Mouse (Mus musculus) testis, adult 2 months (tissue): Measurements from ENCODE around the gene Hoxd3. TPM values are rescaled to one million over a fixed set of nuclear protein-coding genes. Genes with fewer than 3 reads are reported as not detected.

Source experiments
- H3K27ac ChIP-seq: fragments of 200-500 bp; 2 replicates; pipeline ENCODE4 v1.5.1; 2012; ENCODE audit warnings: low read depth, low read length; ENCODE audit not compliant: control insufficient read depth, insufficient read depth
- H3K27me3 ChIP-seq: fragments of 200-500 bp; 2 replicates; pipeline ENCODE4 v1.6.1; 2012; ENCODE audit warnings: mild to moderate bottlenecking, low read length, moderate library complexity; ENCODE audit not compliant: control insufficient read depth, insufficient read depth
- H3K36me3 ChIP-seq: fragments of 200-500 bp; 2 replicates; pipeline ENCODE4 v1.6.1; 2012; ENCODE audit warnings: mild to moderate bottlenecking, low read length; ENCODE audit not compliant: control insufficient read depth, insufficient read depth
- H3K4me1 ChIP-seq: fragments of 200-500 bp; 2 replicates; pipeline ENCODE4 v1.6.1; 2012; ENCODE audit warnings: low read length; ENCODE audit not compliant: control insufficient read depth, insufficient read depth
- H3K4me3 ChIP-seq: fragments of 200-500 bp; 2 replicates; pipeline ENCODE4 v1.5.1; 2012; ENCODE audit warnings: low read depth, mild to moderate bottlenecking, low read length, moderate library complexity, mixed read lengths; ENCODE audit not compliant: control insufficient read depth
- CTCF ChIP-seq: fragments of 200-500 bp; IDR thresholded peaks from 2 replicates; pipeline ENCODE4 v1.5.1; 2012; ENCODE audit warnings: low read depth, mild to moderate bottlenecking, inconsistent platforms, low read length, moderate library complexity; ENCODE audit not compliant: control insufficient read depth, insufficient read depth, insufficient replicate concordance
- POLR2A ChIP-seq: fragments of 200-500 bp; IDR thresholded peaks from 2 replicates; pipeline ENCODE4 v1.6.1; 2012; ENCODE audit warnings: low read depth, mild to moderate bottlenecking, inconsistent platforms, low read length, moderate library complexity; ENCODE audit not compliant: control insufficient read depth
- polyA plus RNA-seq: library from polyadenylated mRNA; depleted of rRNA; stranded (reverse); fragments of >200 nt; gene quantifications from 2 replicates; pipeline ENCODE4 v1.2.3, GENCODE M21; 2012

Gene Hoxd3
- polyA plus RNA-seq, 1 experiment: 0.48 TPM

DNA sequence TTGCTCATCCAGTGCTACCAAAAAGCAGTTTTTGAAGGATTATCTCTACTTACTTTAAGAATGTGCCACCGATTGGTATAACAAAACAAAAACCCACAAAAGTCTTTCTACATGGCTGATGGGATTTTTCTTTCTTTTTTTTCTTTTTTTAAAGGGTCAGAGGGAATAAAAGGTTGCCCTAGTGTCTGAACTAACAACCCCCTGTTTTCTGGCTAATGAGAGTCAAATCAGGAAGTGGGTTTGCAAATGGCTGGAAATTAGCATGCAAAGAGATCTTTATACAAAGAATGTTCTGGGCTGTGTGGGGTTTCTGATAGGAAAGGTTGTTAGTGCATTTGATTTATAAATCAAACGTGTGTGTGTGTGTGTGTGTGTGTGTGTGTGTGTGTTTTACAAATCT, 8.7 kb downstream of the Hoxd3 start:
- Histone ChIP-seq H3K27me3 (no peaks in the 10 kb centered on the region), H3K36me3 (no peaks in the 10 kb centered on the region), H3K4me3 (no peak overlapping the region), H3K27ac (no peak overlapping the region), H3K4me1 (peaks cover 20% of the 10 kb centered on the region)
- TF ChIP-seq POLR2A (no peak), CTCF (no peak)

DNA sequence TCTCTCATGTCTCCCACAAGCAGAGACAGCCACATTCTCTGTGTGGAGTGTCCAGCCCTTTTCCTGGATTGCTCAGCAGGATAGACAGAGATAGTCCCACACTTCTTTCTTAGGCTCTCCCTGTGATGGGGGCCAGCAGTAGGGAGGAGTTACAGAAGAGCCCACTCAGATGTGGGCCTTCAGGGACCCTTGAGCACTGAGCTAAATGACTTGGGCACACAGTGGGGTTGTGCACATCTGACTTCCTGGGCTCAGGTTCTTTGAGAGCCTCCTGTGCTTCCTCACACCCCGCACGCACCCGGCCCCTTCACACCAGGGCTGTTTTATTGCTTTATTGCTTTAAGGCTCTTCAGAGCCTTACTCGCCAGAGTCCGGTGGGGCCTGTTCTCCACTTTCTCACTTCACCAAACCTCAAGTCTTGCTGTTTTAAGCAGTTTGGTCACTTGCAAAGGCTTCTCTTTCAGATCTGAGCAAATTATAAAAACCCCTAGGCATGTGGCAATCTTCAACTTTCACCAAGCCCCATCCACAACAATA, 9.3 kb downstream of the Hoxd3 start:
- Histone ChIP-seq H3K27me3 (no peaks in the 10 kb centered on the region), H3K36me3 (no peaks in the 10 kb centered on the region), H3K27ac (no peak overlapping the region), H3K4me3 (no peak overlapping the region), H3K4me1 (peaks cover 14% of the 10 kb centered on the region)
- TF ChIP-seq CTCF (no peak), POLR2A (no peak)

DNA sequence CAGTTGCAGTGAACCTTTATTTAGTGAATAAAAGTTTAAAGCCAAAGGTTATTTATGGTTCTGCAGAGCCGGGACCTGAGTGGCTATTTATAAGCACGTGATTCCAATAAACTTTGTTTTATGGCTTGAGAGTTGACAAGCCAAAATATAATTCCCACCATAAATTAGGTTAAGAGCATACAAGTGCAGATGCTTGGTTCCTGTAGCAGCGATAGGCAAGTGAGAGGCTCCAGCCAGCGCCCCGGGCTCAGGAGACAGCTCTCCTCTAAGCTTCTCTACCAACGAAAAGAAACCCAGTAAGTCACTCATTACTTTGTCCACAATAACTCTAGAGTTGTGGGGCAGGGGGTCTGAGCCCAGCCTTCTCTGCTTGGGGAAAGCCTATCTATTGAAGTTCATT, 10.2 kb downstream of the Hoxd3 start:
- Histone ChIP-seq H3K27me3 (no peaks in the 10 kb centered on the region), H3K27ac (no peak overlapping the region), H3K36me3 (no peaks in the 10 kb centered on the region), H3K4me1 (peaks cover 9% of the 10 kb centered on the region), H3K4me3 (no peak overlapping the region)
- TF ChIP-seq POLR2A (no peak), CTCF (no peak)

DNA sequence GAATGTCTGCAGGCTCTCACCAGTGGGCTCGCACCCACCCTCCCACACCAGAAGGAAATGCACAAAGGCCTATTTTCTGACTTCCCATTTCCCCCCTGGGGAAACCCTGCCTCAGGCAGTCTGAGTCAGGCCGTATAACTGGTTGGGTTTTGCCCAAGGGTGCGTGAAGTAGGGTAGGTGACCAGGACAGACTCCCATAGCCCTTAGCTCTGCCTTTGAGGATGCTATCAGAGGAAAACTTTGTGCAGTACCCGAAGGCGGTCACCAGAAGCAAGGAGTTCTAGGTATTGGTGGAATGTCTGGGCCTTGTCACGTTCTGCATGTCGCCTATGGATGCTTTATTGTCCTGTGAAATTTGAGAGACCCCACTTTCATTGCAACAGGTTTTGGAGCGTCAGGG, 11.2 kb downstream of the Hoxd3 start:
- no peak overlapping the region for H3K27ac ChIP-seq
- no peak overlapping the region for H3K4me3 ChIP-seq
- H3K27me3 ChIP-seq: no peaks in the 10 kb centered on the region
- H3K36me3 ChIP-seq: no peaks in the 10 kb centered on the region
- TF ChIP-seq POLR2A: no peak
- no peak for TF ChIP-seq CTCF
- H3K4me1 ChIP-seq: peaks cover 9% of the 10 kb centered on the region

DNA sequence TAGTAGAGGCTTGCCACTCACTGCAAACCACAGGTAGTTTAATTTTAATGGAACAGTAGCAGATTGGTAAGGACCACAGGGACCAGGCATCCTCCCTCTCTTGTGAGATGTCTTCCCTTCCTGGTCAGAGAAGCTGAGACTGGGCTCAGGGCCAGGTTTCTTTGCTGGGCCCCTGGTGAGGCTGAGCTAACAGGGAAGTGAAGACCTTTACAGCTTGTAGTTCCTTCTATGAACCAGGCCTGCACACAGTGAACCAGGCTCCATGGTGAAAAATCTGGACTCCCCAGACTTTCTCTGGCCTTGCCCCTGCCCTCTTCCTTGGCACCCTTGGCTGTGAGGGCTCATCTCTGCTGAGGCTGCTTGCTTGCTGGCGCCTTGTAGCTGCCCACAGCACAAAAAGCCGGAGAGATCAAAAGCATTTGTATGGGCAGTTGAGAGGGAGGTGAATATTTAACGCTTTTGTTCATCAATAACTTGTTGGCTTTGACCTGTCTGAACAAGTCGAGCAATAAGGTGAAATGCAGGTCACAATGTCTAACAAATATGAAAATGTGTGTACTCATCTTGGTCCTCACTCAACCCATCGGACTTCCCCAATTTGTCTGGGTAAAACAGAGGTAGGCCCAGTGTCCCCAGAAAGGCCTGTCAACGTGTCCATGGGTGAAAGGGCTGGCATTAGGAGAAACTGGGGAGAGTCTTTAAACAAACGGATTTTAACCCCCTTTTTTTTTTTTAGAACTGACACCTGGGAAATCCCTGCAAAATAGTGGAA, 12.7 kb downstream of the Hoxd3 start:
- Histone ChIP-seq H3K27ac (no peak overlapping the region), H3K27me3 (no peaks in the 10 kb centered on the region), H3K36me3 (no peaks in the 10 kb centered on the region), H3K4me1 (peaks cover 9% of the 10 kb centered on the region), H3K4me3 (no peak overlapping the region)
- no peak for TF ChIP-seq CTCF
- no peak for TF ChIP-seq POLR2A

DNA sequence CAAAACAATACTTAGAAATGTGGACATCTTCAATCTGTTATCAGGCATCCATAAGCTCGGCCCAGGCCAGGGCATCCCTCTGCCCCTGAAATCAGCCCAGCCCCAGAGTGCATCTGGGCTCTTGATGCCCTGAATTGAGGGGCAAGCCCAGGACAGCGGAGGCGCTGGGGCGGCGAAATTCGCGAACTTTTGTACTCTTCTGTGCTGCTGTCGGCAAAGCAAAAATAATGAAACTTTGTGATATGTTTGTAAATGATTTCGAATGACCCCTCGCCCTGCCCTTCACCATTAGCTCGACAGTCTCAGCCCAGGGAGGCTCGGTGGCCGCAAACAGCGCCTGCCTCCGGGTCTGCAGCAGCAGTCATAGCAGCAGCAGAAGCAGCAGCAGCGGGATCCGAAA, 13.4 kb downstream of the Hoxd3 start:
- no peaks in the 10 kb centered on the region for H3K27me3 ChIP-seq
- H3K36me3 ChIP-seq: no peaks in the 10 kb centered on the region
- H3K27ac ChIP-seq: no peak overlapping the region
- H3K4me3 ChIP-seq: no peak overlapping the region
- peaks cover 9% of the 10 kb centered on the region for H3K4me1 ChIP-seq
- no peak for TF ChIP-seq CTCF
- TF ChIP-seq POLR2A: no peak

DNA sequence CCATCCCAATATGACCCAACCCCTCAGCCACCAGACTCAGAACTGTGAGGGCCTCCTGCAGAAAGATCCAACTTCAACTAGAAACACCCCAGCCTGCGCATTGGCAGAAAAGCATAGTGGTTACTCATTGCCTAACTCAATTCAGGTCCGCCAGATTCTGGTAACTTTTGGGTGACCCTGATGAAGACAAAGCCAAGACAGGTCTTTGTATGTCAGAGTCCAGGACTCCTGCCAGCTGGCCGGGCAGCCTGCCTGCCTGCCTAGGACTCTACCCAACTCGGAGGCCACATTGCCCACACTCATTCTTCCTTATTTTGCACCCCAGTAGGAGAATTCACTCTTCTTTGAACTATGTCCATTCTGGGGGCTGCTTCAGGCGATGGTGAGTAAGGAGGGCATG, 14.8 kb downstream of the Hoxd3 start, which contains the start of gene Gm28230:
Gene Gm28230, plus strand, starts transcription at position 178 of the 400 bp plus-strand sequence.
- H3K36me3 ChIP-seq: no peaks in the 10 kb centered on the region
- no peak within 1 kb of the TSS for H3K4me3 ChIP-seq
- TF ChIP-seq POLR2A (no peak), CTCF (no peak)
- no peaks in the 10 kb centered on the region for H3K27me3 ChIP-seq
- H3K4me1 ChIP-seq: peaks cover 9% of the 10 kb centered on the region
- no peak within 1 kb of the TSS for H3K27ac ChIP-seq
